Mouse (Mus musculus): ENCODE measurements around the gene Scp2. TPM values are rescaled to one million over a fixed set of nuclear protein-coding genes. Genes with fewer than 3 reads are reported as not detected.
A peak's percentile ranks its signal among the peaks of the same experiment; 100 is the strongest.

The Scp2 gene
- polyA plus RNA-seq, 1 experiment from 2014 or later: 233 TPM

DNA sequence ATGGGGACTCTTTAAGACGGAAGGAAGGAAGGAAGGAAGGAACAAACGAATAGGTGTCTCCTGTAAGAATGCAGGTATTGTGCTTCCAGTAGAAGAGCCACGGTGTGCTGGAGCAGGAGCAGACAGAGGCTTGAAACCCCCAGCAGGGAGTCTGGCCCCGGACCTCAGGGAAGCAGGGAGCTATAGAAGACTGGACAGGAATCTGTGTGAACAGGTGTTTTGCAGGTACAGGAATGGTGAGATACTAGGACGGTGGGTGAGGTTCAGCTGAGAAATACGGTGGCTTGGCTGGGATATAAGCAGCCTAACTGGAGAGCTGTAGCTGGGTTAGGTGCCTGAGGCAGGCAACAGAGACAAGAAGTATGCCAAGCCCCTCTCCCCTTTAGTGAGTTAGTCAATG, 124.6 kb downstream of the Scp2 start:
- Histone ChIP-seq H3K4me3 (ENCODE audit: low read depth, low read length) (no peak overlapping the region), H3K27me3 (ENCODE audit: control insufficient read depth, insufficient read depth, low read length) (no peaks in the 10 kb centered on the region), H3K27ac (ENCODE audit: low read depth, low read length) (no peak overlapping the region), H3K36me3 (ENCODE audit: control insufficient read depth, insufficient read depth, low read length) (no peaks in the 10 kb centered on the region), H3K4me1 (ENCODE audit: control insufficient read depth, insufficient read depth, low read length) (peaks cover under 1% of the 10 kb centered on the region), H3K4me2 (no peak overlapping the region), H3K9ac (ENCODE audit: low read length) (no peak overlapping the region), H3K9me3 (ENCODE audit: control insufficient read depth, low read length) (no peaks in the 10 kb centered on the region)
- WGBS: 79% methylated on average over 6 of the region's 6 CpGs
- DNase-seq (ENCODE audit: low spot score, missing footprints) (no peak), ATAC-seq (ENCODE audit: low FRiP score) (no peak)

DNA sequence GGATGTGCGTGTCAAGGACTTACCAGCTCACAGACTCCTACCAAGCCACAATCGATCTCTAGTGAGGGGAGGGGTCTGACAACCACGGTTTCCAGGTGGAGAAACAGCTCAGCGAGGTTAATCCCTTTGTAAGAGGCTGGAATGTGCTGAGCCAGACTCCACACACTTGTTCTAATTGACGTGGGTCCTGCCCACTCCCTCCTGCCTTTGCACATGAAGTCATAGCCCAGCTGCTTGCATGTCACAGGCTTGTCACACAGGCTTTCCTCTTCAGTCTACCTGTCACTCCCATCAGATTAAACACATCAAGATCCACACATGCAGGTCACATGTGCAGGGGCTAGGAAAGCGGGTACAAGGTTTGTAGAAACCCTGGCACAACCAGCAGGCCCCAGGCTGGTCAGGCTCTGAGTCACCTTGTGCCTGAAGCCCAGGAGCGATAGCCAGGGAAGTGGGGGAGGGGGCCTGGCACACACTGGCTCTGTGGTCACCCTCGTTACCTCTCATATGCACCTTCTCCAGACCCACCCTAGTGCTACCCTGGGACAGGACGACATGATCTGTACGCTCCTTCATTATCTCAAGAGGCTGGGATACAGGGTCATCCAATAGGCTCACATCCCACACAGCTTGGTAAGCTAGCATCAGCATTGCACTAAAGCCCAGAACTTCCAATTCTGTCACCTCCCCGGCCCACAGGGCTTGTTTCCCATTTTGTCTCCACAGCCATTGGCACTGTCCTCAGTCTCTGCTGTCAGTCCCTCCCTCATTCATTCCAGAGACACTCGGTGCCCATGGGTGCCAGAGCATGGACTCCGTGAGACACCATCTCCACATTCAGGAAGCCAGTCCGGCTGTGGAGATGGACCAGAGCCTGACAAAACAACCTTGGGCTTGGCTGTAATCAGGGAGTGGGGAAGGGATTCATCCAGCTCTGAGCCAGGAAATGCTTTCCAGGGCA, 125.6 kb downstream of the Scp2 start:
- ATAC-seq (ENCODE audit: low FRiP score): peak; percentile 47; the same call in 1 of the 2 replicates
- no peak overlapping the region for H3K9ac ChIP-seq (ENCODE audit: low read length)

DNA sequence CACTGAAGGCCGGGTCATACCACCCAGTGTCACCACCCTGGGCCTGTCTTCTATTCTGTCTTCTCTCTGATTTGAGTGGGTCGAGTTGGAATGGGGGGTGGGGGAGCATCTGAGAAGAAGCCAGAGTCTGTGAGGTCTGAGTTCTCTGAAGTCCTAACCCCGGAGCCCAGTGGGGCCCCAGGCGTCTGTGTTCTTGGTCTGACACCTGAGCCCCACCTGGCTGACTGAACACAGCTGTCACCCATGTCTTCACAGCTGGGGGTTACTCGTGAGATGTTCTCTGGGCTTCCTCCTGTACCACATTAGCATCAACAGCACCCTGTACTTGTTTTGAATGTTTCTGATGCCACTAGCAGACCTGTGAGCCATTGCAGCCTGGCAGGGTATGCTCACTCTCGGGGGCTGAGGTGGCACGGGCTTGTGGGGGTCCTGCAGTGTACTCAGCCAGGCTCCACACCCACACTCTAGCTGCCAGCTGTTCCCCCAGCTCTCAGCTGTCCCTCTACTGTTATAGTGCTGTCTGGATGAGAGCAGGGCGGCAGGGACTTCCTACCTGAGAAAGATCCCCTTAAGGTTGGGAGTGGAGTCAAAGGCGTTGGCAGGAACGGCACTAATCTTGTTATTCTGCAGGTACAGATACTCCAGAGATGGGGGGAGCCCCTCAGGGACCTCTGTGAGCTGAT, 126.4 kb downstream of the Scp2 start:
- WGBS: 51% methylated on average over 10 of the region's 10 CpGs
- Histone ChIP-seq H3K36me3 (ENCODE audit: control insufficient read depth, insufficient read depth, low read length) (no peaks in the 10 kb centered on the region), H3K4me3 (ENCODE audit: low read depth, low read length) (no peak overlapping the region), H3K4me2 (no peak overlapping the region), H3K27ac (ENCODE audit: low read depth, low read length) (no peak overlapping the region), H3K9me3 (ENCODE audit: control insufficient read depth, low read length) (no peaks in the 10 kb centered on the region), H3K27me3 (ENCODE audit: control insufficient read depth, insufficient read depth, low read length) (no peaks in the 10 kb centered on the region), H3K4me1 (ENCODE audit: control insufficient read depth, insufficient read depth, low read length) (no peaks in the 10 kb centered on the region; the same call in 1 of the 2 replicates), H3K9ac (ENCODE audit: low read length) (no peak overlapping the region)
- no peak for DNase-seq (ENCODE audit: low spot score, missing footprints)
- no peak for ATAC-seq (ENCODE audit: low FRiP score)

More for the DNA sequence above, 125.6 kb downstream of the Scp2 start:
- H3K4me1 ChIP-seq (ENCODE audit: control insufficient read depth, insufficient read depth, low read length): no peaks in the 10 kb centered on the region; the same call in 1 of the 2 replicates
- H3K9me3 ChIP-seq (ENCODE audit: control insufficient read depth, low read length): no peaks in the 10 kb centered on the region
- H3K27me3 ChIP-seq (ENCODE audit: control insufficient read depth, insufficient read depth, low read length): no peaks in the 10 kb centered on the region
- 57% methylated on average over 13 of the region's 14 CpGs for WGBS
- no peak overlapping the region for H3K27ac ChIP-seq (ENCODE audit: low read depth, low read length)
- no peak overlapping the region for H3K4me2 ChIP-seq
- no peaks in the 10 kb centered on the region for H3K36me3 ChIP-seq (ENCODE audit: control insufficient read depth, insufficient read depth, low read length)
- no peak for DNase-seq (ENCODE audit: low spot score, missing footprints)
- no peak overlapping the region for H3K4me3 ChIP-seq (ENCODE audit: low read depth, low read length)

DNA sequence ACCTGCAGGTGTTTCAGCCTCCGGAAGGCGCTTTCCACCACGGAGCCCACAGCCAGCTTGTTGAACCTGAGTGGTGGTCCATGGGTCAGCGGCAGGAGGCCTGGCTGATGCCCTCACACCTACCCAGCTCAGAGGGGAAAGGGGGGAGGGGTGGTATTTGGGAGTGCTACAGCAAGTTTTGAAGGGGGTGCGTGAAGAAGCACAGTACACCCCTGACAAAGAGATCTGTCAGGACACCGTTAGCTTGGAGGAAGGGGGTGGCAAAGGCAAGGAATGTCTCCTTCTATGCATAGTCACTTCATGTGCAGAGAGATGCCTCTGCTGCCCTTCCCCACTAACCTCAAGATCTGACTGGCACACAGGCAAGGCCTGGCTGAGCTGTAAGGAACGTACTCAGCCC, 127.0 kb downstream of the Scp2 start:
- Histone ChIP-seq H3K9ac (ENCODE audit: low read length) (no peak overlapping the region), H3K36me3 (ENCODE audit: control insufficient read depth, insufficient read depth, low read length) (no peaks in the 10 kb centered on the region), H3K27ac (ENCODE audit: low read depth, low read length) (no peak overlapping the region), H3K4me1 (ENCODE audit: control insufficient read depth, insufficient read depth, low read length) (no peaks in the 10 kb centered on the region; the same call in 1 of the 2 replicates), H3K4me3 (ENCODE audit: low read depth, low read length) (no peak overlapping the region), H3K4me2 (no peak overlapping the region), H3K27me3 (ENCODE audit: control insufficient read depth, insufficient read depth, low read length) (no peaks in the 10 kb centered on the region), H3K9me3 (ENCODE audit: control insufficient read depth, low read length) (no peaks in the 10 kb centered on the region)
- DNase-seq (ENCODE audit: low spot score, missing footprints) (no peak), ATAC-seq (ENCODE audit: low FRiP score) (no peak)
- WGBS: 83% methylated on average over 7 of the region's 7 CpGs

DNA sequence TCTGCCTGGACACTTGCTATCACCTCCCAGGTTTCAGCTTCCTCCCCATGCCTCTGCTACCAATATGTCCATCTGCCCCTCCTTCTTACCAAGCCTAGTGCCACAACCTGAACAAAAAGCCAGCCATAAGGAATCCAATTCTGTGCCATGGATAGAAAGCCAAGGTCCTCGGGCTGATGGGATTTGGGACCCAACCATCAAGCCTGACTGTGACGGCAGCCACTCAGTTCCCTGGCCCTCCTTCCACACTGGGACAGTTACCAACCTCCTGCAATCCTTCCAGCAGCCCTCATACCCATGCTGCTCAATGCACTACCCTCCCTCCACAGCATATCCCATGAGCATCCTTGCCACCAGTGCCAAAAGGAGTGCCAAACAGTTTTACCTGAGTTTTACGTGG, 128.5 kb downstream of the Scp2 start:
- Histone ChIP-seq H3K9me3 (ENCODE audit: control insufficient read depth, low read length) (no peaks in the 10 kb centered on the region), H3K27me3 (ENCODE audit: control insufficient read depth, insufficient read depth, low read length) (no peaks in the 10 kb centered on the region), H3K4me2 (no peak overlapping the region), H3K9ac (ENCODE audit: low read length) (no peak overlapping the region), H3K36me3 (ENCODE audit: control insufficient read depth, insufficient read depth, low read length) (no peaks in the 10 kb centered on the region), H3K27ac (ENCODE audit: low read depth, low read length) (no peak overlapping the region), H3K4me3 (ENCODE audit: low read depth, low read length) (no peak overlapping the region), H3K4me1 (ENCODE audit: control insufficient read depth, insufficient read depth, low read length) (no peaks in the 10 kb centered on the region; the same call in 1 of the 2 replicates)
- DNase-seq (ENCODE audit: low spot score, missing footprints): no peak
- no peak for ATAC-seq (ENCODE audit: low FRiP score)
- 83% methylated on average over 3 of the region's 3 CpGs for WGBS

DNA sequence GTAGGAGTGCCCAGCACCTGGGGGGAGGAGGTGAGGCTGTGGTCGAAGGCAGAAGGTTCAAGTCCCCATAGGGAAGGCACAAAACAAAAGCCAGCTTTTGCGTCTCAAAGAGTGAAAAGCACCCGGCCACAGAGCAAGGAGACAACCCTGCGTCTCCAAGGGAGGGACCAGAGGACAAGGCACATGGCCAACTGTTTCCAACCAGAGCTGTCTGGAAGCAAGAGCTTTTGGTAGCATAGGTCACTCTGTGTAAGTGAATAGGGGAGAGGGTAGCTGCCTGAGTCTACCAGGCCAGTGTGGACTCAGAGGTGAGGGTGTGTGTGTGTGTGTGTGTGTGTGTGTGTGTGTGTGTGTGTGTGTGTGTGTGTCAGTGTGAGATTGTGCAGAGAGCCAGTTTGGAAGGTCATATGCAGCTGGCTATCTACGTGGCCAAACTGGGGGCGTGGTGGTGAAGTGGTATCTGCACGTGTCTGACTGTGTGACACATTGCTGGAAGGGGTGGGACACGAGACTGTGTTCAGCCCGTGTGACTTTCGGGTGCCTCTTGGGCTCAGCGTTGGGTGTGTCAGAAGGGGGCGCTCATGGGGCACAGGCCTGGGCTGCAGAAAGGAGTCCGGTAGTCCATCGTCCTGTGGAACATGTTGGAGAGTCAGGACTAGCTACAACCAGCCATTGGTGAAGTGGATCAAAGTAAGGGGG, 129.6 kb downstream of the Scp2 start:
- Histone ChIP-seq H3K4me1 (ENCODE audit: control insufficient read depth, insufficient read depth, low read length) (no peaks in the 10 kb centered on the region; the same call in 1 of the 2 replicates), H3K36me3 (ENCODE audit: control insufficient read depth, insufficient read depth, low read length) (no peaks in the 10 kb centered on the region), H3K9ac (ENCODE audit: low read length) (no peak overlapping the region), H3K4me2 (no peak overlapping the region), H3K27ac (ENCODE audit: low read depth, low read length) (no peak overlapping the region), H3K9me3 (ENCODE audit: control insufficient read depth, low read length) (no peaks in the 10 kb centered on the region), H3K27me3 (ENCODE audit: control insufficient read depth, insufficient read depth, low read length) (no peaks in the 10 kb centered on the region), H3K4me3 (ENCODE audit: low read depth, low read length) (no peak overlapping the region)
- 62% methylated on average over 14 of the region's 14 CpGs for WGBS
- ATAC-seq (ENCODE audit: low FRiP score) (0 out of 2 replicates have a peak, but pooled peaks have one; percentile 38), DNase-seq (ENCODE audit: low spot score, missing footprints) (no peak)

DNA sequence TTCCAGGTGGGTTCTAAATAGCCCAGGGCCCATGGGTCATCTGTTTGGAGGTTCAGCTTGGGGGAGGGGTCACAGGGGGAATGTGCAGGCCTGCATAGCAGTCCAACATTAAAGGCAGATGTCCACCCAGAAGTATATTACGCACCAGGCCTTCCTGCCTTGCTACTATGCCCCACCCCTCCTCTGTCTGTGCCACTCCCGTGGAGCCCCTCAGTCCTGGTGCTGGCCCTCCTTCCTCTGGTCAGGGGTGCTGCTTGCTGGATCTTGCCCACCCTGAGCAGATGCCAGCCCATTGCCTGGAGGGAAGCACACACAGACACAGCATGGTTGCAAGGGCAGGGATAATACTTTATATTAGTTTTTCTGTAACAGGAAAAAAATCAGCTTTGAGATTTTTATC, 130.3 kb downstream of the Scp2 start:
- no peak for ATAC-seq (ENCODE audit: low FRiP score)
- H3K4me2 ChIP-seq: no peak overlapping the region
- no peak for DNase-seq (ENCODE audit: low spot score, missing footprints)
- WGBS: 78% methylated on average over 2 of the region's 2 CpGs
- no peak overlapping the region for H3K27ac ChIP-seq (ENCODE audit: low read depth, low read length)
- no peaks in the 10 kb centered on the region for H3K9me3 ChIP-seq (ENCODE audit: control insufficient read depth, low read length)
- H3K4me3 ChIP-seq (ENCODE audit: low read depth, low read length): no peak overlapping the region
- no peaks in the 10 kb centered on the region for H3K36me3 ChIP-seq (ENCODE audit: control insufficient read depth, insufficient read depth, low read length)
- H3K27me3 ChIP-seq (ENCODE audit: control insufficient read depth, insufficient read depth, low read length): no peaks in the 10 kb centered on the region
- H3K9ac ChIP-seq (ENCODE audit: low read length): no peak overlapping the region
- no peaks in the 10 kb centered on the region; the same call in 1 of the 2 replicates for H3K4me1 ChIP-seq (ENCODE audit: control insufficient read depth, insufficient read depth, low read length)

DNA sequence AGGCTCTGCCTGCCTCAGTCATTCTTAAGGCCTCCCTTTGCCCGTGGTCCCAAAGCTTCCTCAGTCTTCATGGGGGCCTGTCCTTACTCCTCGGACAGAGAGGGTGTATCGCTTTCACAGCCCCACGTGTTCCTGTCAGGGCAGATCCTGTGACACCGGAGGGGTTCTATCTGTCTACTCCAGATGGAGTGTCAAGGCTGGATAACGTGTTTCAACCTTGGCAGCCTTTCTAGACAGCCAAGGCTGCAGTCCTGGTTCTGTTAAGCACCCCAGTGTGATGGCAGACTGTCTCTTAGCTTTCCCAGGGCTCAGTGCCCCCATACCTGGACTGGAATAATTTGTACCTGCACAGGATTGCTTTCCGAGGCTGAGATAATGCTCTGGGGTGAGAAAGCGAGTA, 136.3 kb downstream of the Scp2 start:
- H3K4me1 ChIP-seq (ENCODE audit: control insufficient read depth, insufficient read depth, low read length): no peaks in the 10 kb centered on the region
- no peaks in the 10 kb centered on the region for H3K9me3 ChIP-seq (ENCODE audit: control insufficient read depth, low read length)
- H3K9ac ChIP-seq (ENCODE audit: low read length): no peak overlapping the region
- no peaks in the 10 kb centered on the region for H3K27me3 ChIP-seq (ENCODE audit: control insufficient read depth, insufficient read depth, low read length)
- H3K36me3 ChIP-seq (ENCODE audit: control insufficient read depth, insufficient read depth, low read length): no peaks in the 10 kb centered on the region
- no peak for ATAC-seq (ENCODE audit: low FRiP score)
- no peak overlapping the region for H3K27ac ChIP-seq (ENCODE audit: low read depth, low read length)
- no peak for DNase-seq (ENCODE audit: low spot score, missing footprints)
- no peak overlapping the region for H3K4me3 ChIP-seq (ENCODE audit: low read depth, low read length)
- whole genome bisulfite sequencing: 82% methylated on average over 8 of the region's 8 CpGs
- no peak overlapping the region for H3K4me2 ChIP-seq

Measured in midbrain, embryonic 11.5 days (tissue).